Mouse (Mus musculus) adrenal gland, postnatal 25 days (tissue): ENCODE results near the gene H2al1b. TPM values are rescaled to one million over a fixed set of nuclear protein-coding genes. Genes with fewer than 3 reads are reported as not detected.
"Not testable (repeated sequence)": the region's sequence is repeated elsewhere in the genome, so short reads cannot be mapped to it uniquely, and the experiment has no call there.

Experiments
- DNase-seq: peaks from one replicate; pipeline ENCODE4 v3.0.0; 2021; ENCODE audit warnings: mixed read lengths
- long read RNA-seq: library from polyadenylated mRNA; stranded (forward); transcript quantifications from one replicate; pipeline ENCODE4 v2.0.0, GENCODE M21; 2021
- total RNA-seq: library from RNA; stranded (reverse); gene quantifications from 2 replicates; pipeline ENCODE4 v1.2.3, GENCODE M21; 2021

H2al1b gene
- not detected in 2 replicates for total RNA-seq
- long read RNA-seq, result 0 reads

DNA sequence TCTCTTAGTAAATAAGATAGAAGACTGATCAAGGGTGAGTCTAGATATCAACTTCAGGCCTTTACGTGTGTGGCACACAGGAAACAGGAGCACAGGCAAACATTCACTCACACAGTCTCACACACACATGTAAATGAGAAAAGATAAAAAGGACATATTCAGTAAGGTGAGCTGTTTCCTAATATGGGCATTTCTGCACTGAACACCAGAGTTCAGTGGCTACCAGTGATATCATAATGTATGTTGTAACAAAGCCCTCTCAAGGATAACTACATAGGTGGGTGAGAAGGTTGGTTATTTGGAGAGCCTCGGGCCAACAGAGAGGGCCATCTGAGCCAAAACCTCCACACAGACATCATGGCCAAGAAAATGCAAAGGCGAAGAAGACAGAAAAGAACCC is at the start of gene H2al1b:
Gene H2al1b, plus strand, starts transcription at position 301 of the 400 bp plus-strand sequence.
- DNase-seq, result not testable (repeated sequence)

DNA sequence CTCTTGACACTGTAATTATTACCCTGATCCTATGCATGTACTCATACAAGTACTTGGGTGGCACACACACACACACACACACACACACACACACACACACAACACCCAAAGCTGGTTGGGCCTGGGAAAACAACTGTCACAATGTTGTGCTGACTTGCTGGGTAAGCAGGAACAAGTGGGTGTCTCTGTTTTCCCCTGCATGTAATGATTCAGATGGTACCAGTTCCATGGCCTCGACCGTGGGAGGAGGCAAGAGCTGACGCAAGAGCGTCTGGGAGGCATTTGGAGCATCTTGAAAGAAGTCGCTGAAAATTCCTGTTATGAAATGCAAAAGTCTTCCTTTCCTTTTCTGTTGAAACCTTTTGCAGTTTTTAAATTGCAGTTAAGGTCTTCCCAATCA is 48.2 kb upstream of the H2al1b start:
- peak; percentile 6 for DNase-seq

DNA sequence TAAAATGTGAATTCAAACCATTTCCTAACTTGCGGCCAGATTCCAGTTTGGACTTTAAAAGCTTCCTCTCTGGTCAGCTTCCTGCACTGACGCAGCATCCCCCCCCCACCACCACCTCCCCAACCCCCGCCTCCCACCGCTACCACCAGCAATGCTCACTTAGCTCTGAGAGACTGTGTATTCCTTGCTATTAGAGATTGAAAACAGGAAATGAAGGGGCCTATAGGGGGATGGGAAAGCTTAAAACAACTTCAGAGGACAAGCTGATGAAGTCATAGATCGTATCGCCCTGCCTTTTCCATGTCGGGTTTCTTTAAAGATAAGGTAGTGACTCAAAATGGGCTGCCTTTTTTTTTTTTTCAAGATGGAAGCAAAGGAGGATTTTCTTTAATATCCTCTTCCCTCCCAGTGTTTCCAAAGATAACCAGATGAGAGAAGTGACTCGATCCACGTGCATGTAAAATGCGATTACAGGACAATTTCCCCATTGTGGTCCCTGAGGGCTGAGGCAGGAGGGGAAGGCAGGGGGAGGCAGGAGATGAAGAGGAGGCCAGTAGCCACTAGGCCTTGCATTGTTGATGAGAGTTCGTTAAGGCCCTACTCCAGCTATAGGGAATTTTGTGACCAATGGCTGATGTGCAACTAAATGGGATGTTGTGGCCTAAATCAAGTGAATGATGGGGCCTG is 47.6 kb upstream of the H2al1b start:
- DNase-seq, result no peak

DNA sequence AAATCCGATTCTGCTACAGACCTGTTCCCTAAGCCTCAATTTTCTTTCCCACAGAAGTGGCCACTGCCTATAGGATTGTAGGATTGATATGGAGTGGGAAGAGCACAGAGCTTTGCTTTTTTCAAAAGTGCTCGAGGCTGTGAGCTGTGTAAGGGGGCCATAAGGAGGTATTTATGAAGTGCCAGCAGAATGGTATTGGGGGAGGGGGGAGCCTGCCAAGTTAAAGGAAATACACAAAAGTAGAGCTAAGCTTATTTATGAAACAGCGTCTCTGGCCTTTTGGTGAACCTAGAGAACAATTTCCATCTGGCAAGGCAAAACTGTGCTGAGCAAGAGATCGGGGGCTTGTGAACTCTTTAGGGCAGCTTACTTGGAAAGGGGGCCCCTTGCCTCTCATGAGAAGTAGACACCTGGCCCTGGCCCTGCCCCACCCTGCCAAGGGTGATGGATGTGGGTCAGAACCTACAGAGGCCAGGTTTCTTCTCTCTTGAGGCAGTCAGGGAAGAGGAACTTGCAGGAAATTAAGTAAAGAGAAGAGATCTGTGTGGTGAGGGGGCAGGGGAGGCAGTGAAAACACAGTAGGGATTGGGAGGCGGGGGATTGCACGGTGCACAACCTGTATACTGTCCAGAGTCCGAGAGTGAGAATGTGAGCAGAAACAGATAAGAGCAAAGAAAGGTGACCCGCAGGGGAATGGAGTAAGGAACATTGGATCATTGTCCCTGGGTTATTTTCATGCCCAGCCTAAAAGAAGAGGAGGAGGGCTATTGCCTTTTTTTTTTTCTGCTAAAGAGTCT is 46.5 kb upstream of the H2al1b start:
- no peak for DNase-seq

DNA sequence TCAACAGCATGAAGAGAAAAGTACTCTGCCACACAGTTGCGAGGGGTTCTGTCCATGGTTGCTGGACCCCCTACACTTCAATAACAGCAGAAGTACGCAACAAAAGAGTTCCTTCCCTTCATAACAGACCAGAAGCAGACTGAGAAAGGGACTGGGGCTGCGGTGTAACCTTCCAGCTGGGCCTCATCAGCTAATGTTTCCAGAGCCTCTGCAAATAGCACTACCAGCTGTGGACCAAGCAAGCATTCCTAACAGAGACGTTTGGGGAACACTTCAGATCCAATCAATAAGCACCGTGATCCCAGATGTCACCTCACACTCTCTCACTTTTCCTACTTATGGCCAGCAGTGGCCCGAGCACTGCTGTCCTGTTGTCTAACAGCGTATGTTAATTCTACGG is 37.3 kb upstream of the H2al1b start:
- no peak for DNase-seq

DNA sequence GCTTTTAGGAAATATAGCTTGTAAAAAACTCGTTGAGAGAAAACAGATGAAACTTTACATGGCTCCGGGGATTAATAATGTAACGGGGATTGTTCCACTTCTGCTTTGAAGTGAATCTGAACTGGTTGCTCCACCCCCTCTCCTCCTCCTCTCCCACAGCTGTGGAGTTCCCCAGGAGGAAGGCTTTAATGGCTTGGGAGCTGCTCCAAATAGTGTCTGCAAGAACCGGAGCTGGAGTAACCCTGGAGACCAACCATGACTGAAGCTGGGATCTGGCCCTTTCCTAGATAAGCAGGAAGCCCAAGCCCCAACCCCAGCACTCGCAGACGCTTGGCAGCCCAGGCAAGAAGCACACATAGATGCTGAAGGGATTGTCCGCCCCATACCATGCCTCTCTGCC is 34.4 kb upstream of the H2al1b start:
- DNase-seq, result no peak

DNA sequence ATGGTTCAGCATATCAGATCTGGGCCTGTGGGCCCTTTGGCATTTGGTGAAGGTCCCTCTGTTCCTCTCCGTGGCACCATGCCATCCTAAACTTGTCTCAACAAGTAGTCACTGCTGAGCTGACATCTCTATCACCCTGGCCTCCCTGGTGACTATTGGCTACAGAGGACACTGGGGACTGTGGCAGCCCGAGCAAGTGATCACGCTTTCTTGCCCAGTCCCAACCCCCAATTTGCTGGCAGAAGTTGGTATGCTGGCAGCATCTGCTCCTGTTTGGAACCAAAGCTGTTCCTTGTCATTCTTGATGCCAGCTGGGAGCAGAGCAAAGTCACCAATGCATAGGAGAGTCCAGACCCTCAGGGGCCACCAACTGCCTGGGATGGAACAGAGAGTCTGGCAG is 33.2 kb upstream of the H2al1b start:
- DNase-seq, result peak; percentile 6

DNA sequence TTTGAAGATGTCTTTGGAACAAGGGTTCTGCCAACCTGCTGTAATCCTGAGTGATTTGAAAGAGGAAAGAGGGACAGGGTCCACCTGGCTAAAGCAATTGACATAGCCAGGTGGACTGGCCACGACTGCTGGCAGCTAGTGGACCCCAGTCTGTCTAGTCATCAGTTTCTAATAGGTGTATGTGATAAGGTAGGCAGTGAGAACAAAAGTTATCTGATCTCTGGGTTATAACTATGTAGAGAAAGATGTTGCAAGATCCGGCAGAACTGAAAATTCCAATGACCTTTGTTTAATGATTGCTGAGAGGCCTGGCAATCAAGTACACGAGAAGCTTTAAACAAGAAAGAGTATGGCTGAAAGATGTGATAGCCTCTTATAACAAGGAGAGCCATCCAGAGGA is 29.0 kb upstream of the H2al1b start:
- DNase-seq, result no peak

DNA sequence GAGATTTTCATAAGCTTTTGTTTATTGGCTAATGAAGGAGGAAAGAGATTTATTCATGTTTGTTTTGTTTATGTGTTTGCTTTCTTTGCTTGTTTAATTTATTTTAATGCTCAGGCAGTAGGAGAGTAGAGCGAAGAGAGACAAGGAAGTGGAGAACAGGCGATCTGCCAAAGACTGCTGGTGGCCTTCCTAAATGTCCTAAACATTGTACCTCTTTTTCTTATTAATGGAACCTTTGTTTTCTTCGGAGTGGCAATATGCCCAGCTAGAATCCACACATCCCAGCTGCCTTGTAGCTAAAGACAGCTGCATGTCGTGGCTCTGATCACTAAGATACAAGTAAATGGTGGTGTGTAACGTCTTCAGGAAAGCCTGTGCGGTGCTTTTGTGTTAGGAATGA is 25.1 kb upstream of the H2al1b start:
- no peak for DNase-seq

DNA sequence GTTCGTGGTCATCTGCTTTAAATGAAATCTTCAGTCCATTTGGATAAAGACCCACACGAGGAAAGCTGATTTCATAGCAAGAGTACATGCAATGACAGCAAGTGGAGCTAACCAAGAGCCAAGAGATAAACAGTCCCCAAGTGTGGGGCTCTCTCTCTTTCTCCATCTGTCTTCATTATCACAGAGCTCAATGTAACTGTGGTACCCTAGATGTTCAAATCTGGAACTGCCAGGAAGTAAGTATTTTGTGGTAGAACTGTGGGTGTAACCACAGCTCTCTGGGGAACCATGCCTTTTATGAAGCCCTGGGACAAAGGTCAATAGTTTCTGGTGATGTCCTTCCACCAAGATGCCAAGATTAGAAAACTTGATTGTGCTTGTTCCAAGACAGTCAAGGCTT is 21.5 kb upstream of the H2al1b start:
- no peak for DNase-seq

DNA sequence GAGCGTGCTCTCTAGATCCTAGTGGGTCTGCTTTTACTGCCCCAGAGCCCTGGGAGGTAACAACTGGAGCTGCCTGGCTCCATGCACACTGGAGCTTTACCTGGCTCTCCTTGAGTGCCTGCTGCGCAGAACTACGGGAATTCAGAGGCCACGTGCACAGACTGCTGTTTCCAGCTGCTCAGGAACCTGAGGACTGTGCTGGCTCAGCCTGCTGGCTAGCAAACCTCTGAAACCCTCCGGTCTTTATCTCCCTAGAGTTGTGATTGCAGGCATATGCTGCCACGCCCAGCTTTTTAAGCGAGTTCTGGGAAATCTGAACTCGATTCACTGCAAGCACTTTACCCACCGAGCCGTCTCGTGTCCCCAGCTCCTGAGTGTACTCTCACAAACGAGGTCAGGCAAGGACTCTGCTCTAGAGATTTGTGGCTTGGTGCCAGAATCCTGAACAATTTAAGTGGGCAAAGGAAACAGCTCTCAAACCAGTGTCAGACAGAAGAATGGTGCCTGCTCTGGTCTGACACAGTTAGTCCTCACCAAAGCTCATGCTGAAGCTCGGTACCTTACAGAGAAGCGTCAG is 13.8 kb upstream of the H2al1b start:
- no peak for DNase-seq

DNA sequence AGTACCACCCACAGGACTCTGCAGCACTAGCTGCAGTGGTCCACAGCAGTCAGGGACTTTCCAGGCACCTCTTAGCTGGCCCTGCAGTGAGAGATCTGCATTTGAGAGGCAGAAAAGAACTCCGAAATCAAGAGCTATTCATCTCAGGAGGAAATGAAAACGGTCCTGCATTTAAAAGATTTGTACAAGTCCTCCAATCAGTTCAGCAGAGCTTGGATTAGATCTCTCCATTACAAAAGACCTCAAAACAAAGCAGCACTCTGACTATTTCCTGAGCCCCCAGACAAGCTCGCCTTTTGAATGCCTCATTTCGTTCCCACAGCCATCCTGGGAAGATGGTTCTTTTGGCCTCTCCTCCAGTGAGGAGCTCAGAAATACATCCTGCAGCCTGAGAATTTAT is 13.0 kb upstream of the H2al1b start:
- DNase-seq, result no peak

DNA sequence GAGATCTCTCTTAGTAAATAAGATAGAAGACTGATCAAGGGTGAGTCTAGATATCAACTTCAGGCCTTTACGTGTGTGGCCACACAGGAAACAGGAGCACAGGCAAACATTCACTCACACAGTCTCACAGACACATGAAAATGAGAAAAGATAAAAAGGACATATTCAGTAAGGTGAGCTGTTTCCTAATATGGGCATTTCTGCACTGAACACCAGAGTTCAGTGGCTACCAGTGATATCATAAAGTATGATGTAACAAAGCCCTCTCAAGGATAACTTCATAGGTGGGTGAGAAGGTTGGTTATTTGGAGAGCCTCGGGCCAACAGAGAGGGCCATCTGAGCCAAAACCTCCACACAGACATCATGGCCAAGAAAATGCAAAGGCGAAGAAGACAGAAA is 3.3 kb upstream of the H2al1b start, which contains the start of gene H2al1a:
Gene H2al1a, plus strand, starts transcription at position 301 of the 400 bp plus-strand sequence.
- DNase-seq, result not testable (repeated sequence)

DNA sequence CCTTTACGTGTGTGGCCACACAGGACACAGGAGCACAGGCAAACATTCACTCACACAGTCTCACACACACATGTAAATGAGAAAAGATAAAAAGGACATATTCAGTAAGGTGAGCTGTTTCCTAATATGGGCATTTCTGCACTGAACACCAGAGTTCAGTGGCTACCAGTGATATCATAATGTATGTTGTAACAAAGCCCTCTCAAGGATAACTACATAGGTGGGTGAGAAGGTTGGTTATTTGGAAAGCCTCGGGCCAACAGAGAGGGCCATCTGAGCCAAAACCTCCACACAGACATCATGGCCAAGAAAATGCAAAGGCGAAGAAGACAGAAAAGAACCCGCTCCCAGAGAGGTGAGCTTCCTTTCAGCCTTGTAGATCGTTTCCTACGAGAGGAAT is 3.1 kb downstream of the H2al1b start, which contains the start of gene H2al1c:
Gene H2al1c, plus strand, starts transcription at position 301 of the 400 bp plus-strand sequence.
- not testable (repeated sequence) for DNase-seq

DNA sequence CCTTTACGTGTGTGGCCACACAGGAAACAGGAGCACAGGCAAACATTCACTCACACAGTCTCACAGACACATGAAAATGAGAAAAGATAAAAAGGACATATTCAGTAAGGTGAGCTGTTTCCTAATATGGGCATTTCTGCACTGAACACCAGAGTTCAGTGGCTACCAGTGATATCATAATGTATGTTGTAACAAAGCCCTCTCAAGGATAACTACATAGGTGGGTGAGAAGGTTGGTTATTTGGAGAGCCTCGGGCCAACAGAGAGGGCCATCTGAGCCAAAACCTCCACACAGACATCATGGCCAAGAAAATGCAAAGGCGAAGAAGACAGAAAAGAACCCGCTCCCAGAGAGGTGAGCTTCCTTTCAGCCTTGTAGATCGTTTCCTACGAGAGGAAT is 6.3 kb downstream of the H2al1b start, which contains the start of gene H2al1d:
Gene H2al1d, plus strand, starts transcription at position 301 of the 400 bp plus-strand sequence.
- DNase-seq, result not testable (repeated sequence)

DNA sequence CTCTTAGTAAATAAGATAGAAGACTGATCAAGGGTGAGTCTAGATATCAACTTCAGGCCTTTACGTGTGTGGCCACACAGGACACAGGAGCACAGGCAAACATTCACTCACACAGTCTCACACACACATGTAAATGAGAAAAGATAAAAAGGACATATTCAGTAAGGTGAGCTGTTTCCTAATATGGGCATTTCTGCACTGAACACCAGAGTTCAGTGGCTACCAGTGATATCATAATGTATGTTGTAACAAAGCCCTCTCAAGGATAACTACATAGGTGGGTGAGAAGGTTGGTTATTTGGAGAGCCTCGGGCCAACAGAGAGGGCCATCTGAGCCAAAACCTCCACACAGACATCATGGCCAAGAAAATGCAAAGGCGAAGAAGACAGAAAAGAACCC is 9.4 kb downstream of the H2al1b start, which contains the start of gene H2al1e:
Gene H2al1e, plus strand, starts transcription at position 301 of the 400 bp plus-strand sequence.
- DNase-seq, result not testable (repeated sequence)

DNA sequence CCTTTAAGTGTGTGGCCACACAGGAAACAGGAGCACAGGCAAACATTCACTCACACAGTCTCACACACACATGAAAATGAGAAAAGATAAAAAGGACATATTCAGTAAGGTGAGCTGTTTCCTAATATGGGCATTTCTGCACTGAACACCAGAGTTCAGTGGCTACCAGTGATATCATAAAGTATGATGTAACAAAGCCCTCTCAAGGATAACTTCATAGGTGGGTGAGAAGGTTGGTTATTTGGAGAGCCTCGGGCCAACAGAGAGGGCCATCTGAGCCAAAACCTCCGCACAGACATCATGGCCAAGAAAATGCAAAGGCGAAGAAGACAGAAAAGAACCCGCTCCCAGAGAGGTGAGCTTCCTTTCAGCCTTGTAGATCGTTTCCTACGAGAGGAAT is 12.6 kb downstream of the H2al1b start, which contains the start of gene H2al1f:
Gene H2al1f, plus strand, starts transcription at position 301 of the 400 bp plus-strand sequence.
- not testable (repeated sequence) for DNase-seq

DNA sequence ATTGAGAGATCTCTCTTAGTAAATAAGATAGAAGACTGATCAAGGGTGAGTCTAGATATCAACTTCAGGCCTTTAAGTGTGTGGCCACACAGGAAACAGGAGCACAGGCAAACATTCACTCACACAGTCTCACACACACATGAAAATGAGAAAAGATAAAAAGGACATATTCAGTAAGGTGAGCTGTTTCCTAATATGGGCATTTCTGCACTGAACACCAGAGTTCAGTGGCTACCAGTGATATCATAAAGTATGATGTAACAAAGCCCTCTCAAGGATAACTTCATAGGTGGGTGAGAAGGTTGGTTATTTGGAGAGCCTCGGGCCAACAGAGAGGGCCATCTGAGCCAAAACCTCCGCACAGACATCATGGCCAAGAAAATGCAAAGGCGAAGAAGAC is 15.7 kb downstream of the H2al1b start, which contains the start of gene H2al1g:
Gene H2al1g, plus strand, starts transcription at position 301 of the 400 bp plus-strand sequence.
- DNase-seq, result not testable (repeated sequence)

DNA sequence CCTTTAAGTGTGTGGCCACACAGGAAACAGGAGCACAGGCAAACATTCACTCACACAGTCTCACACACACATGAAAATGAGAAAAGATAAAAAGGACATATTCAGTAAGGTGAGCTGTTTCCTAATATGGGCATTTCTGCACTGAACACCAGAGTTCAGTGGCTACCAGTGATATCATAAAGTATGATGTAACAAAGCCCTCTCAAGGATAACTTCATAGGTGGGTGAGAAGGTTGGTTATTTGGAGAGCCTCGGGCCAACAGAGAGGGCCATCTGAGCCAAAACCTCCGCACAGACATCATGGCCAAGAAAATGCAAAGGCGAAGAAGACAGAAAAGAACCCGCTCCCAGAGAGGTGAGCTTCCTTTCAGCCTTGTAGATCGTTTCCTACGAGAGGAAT is 19.0 kb downstream of the H2al1b start, which contains the start of gene H2al1h:
Gene H2al1h, plus strand, starts transcription at position 301 of the 400 bp plus-strand sequence.
- not testable (repeated sequence) for DNase-seq

DNA sequence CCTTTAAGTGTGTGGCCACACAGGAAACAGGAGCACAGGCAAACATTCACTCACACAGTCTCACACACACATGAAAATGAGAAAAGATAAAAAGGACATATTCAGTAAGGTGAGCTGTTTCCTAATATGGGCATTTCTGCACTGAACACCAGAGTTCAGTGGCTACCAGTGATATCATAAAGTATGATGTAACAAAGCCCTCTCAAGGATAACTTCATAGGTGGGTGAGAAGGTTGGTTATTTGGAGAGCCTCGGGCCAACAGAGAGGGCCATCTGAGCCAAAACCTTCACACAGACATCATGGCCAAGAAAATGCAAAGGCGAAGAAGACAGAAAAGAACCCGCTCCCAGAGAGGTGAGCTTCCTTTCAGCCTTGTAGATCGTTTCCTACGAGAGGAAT is 22.1 kb downstream of the H2al1b start, which contains the start of gene H2al1i:
Gene H2al1i, plus strand, starts transcription at position 301 of the 400 bp plus-strand sequence.
- DNase-seq, result not testable (repeated sequence)

DNA sequence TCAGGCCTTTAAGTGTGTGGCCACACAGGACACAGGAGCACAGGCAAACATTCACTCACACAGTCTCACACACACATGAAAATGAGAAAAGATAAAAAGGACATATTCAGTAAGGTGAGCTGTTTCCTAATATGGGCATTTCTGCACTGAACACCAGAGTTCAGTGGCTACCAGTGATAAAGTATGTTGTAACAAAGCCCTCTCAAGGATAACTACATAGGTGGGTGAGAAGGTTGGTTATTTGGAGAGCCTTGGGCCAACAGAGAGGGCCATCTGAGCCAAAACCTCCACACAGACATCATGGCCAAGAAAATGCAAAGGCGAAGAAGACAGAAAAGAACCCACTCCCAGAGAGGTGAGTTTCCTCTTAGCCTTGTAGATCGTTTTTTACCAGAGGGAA is 25.3 kb downstream of the H2al1b start, which contains the start of gene H2al1j:
Gene H2al1j, plus strand, starts transcription at position 301 of the 400 bp plus-strand sequence.
- not testable (repeated sequence) for DNase-seq

DNA sequence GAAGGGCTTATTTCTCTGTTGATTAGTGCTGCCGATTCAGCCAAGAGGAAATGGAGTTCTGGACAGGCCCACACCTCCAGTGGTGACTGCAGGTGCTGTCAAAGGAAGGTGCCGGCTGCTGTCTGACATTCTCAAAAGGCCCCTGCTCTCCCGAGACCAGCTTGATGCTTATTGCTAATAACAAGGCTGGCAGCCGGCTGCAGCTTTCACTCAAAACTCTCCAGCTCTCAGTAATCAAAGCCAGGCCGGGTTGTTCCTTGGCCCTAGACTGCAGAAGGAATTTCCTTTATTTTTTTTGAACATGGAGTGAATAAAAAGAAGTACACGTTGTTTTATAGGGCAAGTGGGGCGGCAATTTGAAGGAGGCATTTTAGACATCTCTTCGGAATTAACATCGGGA is 43.5 kb downstream of the H2al1b start:
- no peak for DNase-seq
